Mouse (Mus musculus) stomach, embryonic 16.5 days (tissue): ENCODE results near the gene Cacna1d. TPM values are rescaled to one million over a fixed set of nuclear protein-coding genes. Genes with fewer than 3 reads are reported as not detected.

Source experiments
- ATAC-seq: fragments of 200-750 bp; cut with Nextera tagmentation; 2 replicates; pipeline ENCODE4 v1.8.0; 2017; ENCODE audit warnings: moderate number of reproducible peaks, moderate TSS enrichment; ENCODE audit not compliant: insufficient read depth, low FRiP score
- H3K27ac ChIP-seq: fragments of 300-500 bp; sonication (generic); 2 replicates; pipeline ENCODE4 v1.5.1; 2014; ENCODE audit warnings: low read length
- H3K27me3 ChIP-seq: fragments of 300-500 bp; sonication (generic); 2 replicates; pipeline ENCODE4 v1.6.1; 2014; ENCODE audit warnings: low read length, control low read depth, mixed read lengths; ENCODE audit not compliant: control insufficient read depth, insufficient read depth
- H3K36me3 ChIP-seq: fragments of 300-500 bp; sonication (generic); 2 replicates; pipeline ENCODE4 v1.6.1; 2014; ENCODE audit warnings: low read length; ENCODE audit not compliant: control insufficient read depth, insufficient read depth
- H3K4me1 ChIP-seq: fragments of 300-500 bp; sonication (generic); 2 replicates; pipeline ENCODE4 v1.6.1; 2014; ENCODE audit warnings: low read length, control low read depth, mixed read lengths; ENCODE audit not compliant: control insufficient read depth, insufficient read depth
- H3K4me2 ChIP-seq: fragments of 300-500 bp; sonication (generic); 2 replicates; pipeline ENCODE4 v1.6.1; 2014; ENCODE audit warnings: low read depth, low read length, mixed read lengths
- H3K4me3 ChIP-seq: fragments of 300-500 bp; sonication (generic); replicated peaks from 2 replicates; pipeline ENCODE4 v1.5.1; 2014; ENCODE audit warnings: mild to moderate bottlenecking, low read length
- H3K9ac ChIP-seq: fragments of 300-500 bp; sonication (generic); 2 replicates; pipeline ENCODE4 v1.6.1; 2014; ENCODE audit warnings: low read length
- H3K9me3 ChIP-seq: fragments of 300-500 bp; sonication (generic); replicated peaks from 2 replicates; pipeline ENCODE4 v1.6.1; 2016; ENCODE audit warnings: low read length, control low read depth; ENCODE audit not compliant: control insufficient read depth
- WGBS: fragments of 180-500 bp; shearing (Covaris S2); extraction: QIAGEN DNeasy Blood & Tissue Kit; methylation state at CpG from one replicate; pipeline ENCODE4 v1.1.7; 2014; 5-methylcytosine and 5-hydroxymethylcytosine counted together
- polyA plus RNA-seq: library from polyadenylated mRNA; unstranded; fragments of >200 nt; fragmentation: Nextera tagmentation; extraction: Ambion mirVana; gene quantifications from 2 replicates; pipeline ENCODE4 v1.2.1, GENCODE M21; 2015

Cacna1d gene
- polyA plus RNA-seq, 1 experiment from 2014 or later: 4.2 TPM

DNA sequence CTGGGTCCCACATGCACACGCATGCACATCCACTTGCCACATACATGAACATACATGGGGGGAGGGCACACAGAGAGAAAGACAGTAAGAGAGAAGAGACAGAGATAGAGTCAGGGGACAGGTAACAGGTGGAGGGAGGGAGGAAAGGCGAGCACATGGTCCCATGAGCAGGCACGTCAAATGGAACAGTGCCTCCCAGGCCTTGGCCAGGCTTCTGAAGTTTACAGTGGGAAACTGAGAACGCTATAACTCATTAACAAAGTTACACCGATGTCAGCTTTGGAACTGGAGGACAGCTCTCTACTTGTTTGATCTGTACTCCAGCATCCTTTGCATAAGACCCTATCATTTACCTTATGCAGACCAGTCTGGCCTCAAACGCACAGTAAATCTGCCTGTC lies 16.8 kb downstream of the Cacna1d start:
- Histone ChIP-seq H3K4me1 (peaks cover 3% of the 10 kb centered on the region; the same call in 1 of the 2 replicates), H3K36me3 (no peaks in the 10 kb centered on the region), H3K9ac (no peak overlapping the region), H3K27me3 (no peaks in the 10 kb centered on the region), H3K4me2 (no peak overlapping the region), H3K27ac (no peak overlapping the region), H3K9me3 (no peaks in the 10 kb centered on the region), H3K4me3 (no peak overlapping the region)
- no peak for ATAC-seq
- 72% methylated on average over 6 of the region's 6 CpGs for WGBS

DNA sequence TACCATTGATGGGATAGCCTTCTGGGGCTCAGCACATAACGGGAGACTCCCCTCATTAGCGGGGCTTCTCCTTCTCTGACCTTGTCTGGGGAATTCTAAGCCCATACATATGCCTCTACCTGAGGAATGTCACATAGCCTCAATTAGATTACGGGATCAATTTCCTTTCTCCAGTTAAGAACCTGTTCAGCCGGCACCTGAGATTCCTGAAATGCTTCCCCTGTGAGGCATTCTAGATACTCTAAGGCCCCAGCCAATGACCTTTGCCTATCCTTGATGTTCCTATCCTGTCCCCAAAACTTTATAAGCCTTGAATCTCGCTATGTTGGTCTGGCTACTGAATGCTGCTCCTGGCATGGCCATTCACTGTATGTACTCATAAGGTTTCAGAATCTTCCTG lies 17.6 kb downstream of the Cacna1d start:
- ATAC-seq: no peak
- WGBS: 57% methylated on average over 5 of the region's 5 CpGs
- H3K27me3 ChIP-seq: no peaks in the 10 kb centered on the region

DNA sequence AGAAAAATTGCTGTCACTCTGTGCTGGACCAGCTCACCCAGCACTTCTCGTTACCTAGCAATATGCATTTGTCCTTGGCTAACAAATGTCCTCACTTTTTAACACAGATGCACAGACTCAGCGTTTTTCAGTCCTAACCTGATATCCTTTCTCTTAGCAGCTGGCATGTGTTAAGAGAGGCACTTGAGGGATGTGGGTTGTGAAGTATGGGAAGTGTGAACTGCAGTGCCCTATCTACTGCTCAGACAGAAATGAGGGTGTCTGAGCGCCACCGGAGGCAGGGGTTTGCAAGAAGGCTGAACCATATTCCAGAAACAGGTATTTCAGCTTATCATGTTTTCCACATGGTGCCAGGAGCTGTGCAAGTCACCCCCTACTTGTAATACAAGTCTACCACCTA lies 27.9 kb downstream of the Cacna1d start:
- Histone ChIP-seq H3K9ac (no peak overlapping the region), H3K27me3 (no peaks in the 10 kb centered on the region), H3K4me3 (no peak overlapping the region), H3K27ac (no peak overlapping the region), H3K36me3 (no peaks in the 10 kb centered on the region), H3K4me1 (no peaks in the 10 kb centered on the region), H3K9me3 (no peaks in the 10 kb centered on the region), H3K4me2 (no peak overlapping the region)
- 69% methylated on average over 4 of the region's 4 CpGs for WGBS
- no peak for ATAC-seq

More for the DNA sequence above, 17.6 kb downstream of the Cacna1d start:
- H3K27ac ChIP-seq: no peak overlapping the region
- peaks cover 5% of the 10 kb centered on the region; the same call in 1 of the 2 replicates for H3K4me1 ChIP-seq
- no peaks in the 10 kb centered on the region for H3K9me3 ChIP-seq
- H3K4me3 ChIP-seq: no peak overlapping the region
- H3K9ac ChIP-seq: no peak overlapping the region
- H3K36me3 ChIP-seq: no peaks in the 10 kb centered on the region
- H3K4me2 ChIP-seq: no peak overlapping the region

DNA sequence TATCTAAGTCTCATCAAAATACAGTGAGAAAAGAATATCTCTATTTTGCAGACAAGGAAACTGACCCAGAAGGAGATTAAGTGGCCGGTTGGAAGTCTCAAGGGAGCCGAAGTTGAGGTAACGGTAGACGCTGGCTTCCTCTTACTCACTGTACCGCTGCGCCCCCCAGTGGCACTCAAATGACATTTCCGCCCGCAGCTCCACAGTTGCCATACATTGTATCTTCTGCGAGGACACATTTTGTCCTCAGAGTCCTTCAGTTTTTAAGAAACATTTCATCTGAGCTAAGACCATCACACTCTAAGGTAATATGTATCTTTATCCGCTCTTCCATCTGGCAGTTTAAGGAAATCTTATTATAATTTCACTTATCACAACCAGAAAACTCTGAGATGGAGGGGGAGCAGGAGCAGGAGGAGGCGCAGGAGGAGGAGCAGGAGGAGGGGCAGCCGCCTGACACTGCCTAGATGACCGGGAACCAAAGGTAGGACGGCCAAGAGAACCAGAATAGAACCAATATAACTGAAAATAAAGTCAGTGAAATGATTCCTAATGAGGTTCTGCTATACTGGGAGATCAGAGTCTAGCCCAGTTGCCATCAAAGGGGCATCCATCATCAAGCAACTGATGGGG lies 31.2 kb downstream of the Cacna1d start:
- H3K9ac ChIP-seq: no peak overlapping the region
- WGBS: 5% methylated on average over 14 of the region's 14 CpGs
- peaks cover 9% of the 10 kb centered on the region; the same call in 1 of the 2 replicates for H3K4me1 ChIP-seq
- H3K9me3 ChIP-seq: no peaks in the 10 kb centered on the region
- H3K27ac ChIP-seq: no peak overlapping the region
- peak overlapping the region; percentile 14; the same call in 1 of the 2 replicates for H3K4me2 ChIP-seq
- no peak for ATAC-seq
- no peaks in the 10 kb centered on the region for H3K36me3 ChIP-seq
- H3K27me3 ChIP-seq: no peaks in the 10 kb centered on the region
- H3K4me3 ChIP-seq: no peak overlapping the region

DNA sequence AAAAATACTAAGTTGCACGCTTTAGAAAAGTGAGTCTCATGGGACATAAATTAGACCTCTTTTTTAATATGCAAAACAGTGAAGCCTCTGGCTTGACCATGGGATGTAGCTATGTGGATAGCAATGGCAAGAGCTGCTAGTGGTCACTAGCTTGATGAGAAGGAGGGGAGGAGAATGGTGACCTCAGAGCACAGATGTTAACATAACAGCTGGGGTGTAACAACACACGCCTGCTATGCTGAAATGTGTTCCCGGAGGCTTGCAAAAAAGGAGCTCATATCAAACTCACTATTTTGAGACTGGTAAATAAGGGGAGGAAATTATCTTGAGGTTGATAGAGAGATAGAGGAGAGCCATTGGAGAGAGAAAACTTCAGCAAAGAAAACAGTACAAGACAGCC lies 32.4 kb downstream of the Cacna1d start:
- no peak overlapping the region for H3K9ac ChIP-seq

DNA sequence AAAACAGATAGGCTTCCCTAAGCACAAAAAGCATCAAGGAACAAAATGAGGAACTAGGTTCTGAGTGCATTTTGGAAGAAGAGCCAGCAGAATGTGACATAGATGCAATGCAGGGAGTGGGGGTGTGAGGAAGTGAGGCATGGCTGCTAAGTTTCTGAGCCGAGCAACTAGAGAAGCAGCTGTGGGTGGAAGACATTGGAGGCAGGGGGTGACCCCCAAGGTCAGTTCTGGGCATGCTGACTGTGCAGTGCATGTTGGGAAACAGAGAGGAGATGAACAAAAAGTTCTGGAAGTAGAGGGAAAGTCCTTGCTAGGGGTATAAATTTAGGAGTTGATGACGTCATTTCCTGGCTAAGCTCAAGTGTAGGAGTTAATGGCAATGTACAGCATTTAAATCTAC lies 33.4 kb downstream of the Cacna1d start:
- WGBS: 41% methylated on average over 2 of the region's 2 CpGs
- no peak for ATAC-seq
- no peak overlapping the region for H3K27ac ChIP-seq
- H3K27me3 ChIP-seq: no peaks in the 10 kb centered on the region
- H3K9ac ChIP-seq: no peak overlapping the region
- H3K36me3 ChIP-seq: no peaks in the 10 kb centered on the region
- H3K4me3 ChIP-seq: no peak overlapping the region
- no peaks in the 10 kb centered on the region for H3K9me3 ChIP-seq
- H3K4me1 ChIP-seq: peaks cover 9% of the 10 kb centered on the region; the same call in 1 of the 2 replicates
- H3K4me2 ChIP-seq: no peak overlapping the region

More for the DNA sequence above, 32.4 kb downstream of the Cacna1d start:
- Histone ChIP-seq H3K27me3 (no peaks in the 10 kb centered on the region), H3K4me2 (no peak overlapping the region), H3K36me3 (no peaks in the 10 kb centered on the region), H3K4me1 (peaks cover 9% of the 10 kb centered on the region; the same call in 1 of the 2 replicates), H3K9me3 (no peaks in the 10 kb centered on the region), H3K27ac (no peak overlapping the region), H3K4me3 (no peak overlapping the region)
- 64% methylated on average over 3 of the region's 3 CpGs for WGBS
- ATAC-seq: no peak

DNA sequence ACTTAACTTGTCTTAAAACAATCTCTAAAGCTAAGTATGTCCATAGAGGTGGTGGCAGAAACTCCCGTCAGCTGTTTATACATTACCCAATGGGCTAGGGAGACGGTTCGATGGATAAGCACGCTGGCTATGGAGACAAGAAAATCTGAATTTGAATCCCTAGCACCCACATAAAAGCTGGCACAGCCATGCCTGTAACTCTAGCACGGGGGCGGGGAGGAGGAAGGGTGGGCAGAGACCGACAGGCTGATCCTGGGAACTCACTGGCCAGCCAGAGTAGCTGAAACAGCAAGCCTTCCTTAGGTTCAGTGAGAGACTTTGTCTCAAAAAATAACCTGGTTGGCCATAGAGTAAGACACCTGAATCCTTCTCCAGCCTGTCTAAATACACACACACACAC lies 33.8 kb downstream of the Cacna1d start:
- no peaks in the 10 kb centered on the region for H3K9me3 ChIP-seq
- ATAC-seq: no peak
- no peaks in the 10 kb centered on the region for H3K36me3 ChIP-seq
- H3K4me2 ChIP-seq: no peak overlapping the region
- H3K4me3 ChIP-seq: no peak overlapping the region
- 62% methylated on average over 7 of the region's 7 CpGs for WGBS
- no peaks in the 10 kb centered on the region for H3K27me3 ChIP-seq
- peaks cover 9% of the 10 kb centered on the region; the same call in 1 of the 2 replicates for H3K4me1 ChIP-seq
- no peak overlapping the region for H3K27ac ChIP-seq
- no peak overlapping the region for H3K9ac ChIP-seq

DNA sequence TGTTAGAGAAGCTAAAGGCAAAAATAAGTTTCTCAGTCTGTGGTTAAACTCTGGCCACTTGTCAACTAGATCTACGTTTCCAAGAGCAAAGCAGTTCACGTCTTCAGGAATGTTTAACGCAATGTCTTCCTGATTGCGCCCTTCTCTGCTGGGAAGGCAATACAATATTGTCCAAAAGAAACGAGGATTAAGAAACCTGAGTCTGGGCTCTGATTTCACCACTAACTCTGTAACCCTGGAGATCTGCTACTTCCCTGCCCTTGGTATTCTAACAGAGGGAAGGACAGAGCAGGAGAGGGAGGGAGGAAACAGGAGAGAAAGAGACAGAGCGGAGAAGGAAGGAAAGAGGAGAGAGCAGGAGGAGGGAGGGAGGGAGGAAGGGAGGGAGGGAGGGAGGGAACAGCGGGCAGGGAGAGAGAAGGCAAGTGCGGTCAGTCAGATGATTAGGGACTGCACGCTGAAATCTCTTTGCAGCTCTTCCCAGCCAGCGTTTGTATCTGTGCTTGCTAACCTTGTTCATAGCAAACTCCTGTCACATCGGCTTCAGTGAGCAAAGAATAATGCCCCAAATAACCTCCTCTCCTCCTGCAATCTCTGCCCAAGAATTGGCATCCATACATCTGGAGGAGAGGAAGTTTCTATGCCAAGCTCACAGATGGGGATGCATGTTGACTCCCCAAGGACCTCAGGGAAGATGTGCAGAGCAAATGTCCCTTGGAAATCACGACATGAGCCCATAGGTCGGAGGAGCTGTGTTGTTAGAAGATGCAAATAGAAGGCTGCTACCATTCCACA lies 35.3 kb downstream of the Cacna1d start:
- no peak for ATAC-seq
- H3K36me3 ChIP-seq: no peaks in the 10 kb centered on the region
- no peaks in the 10 kb centered on the region for H3K9me3 ChIP-seq
- no peak overlapping the region for H3K4me3 ChIP-seq
- peak overlapping the region; percentile 31 for H3K4me2 ChIP-seq
- WGBS: 18% methylated on average over 13 of the region's 13 CpGs
- peak overlapping the region; percentile 21; the same call in 1 of the 2 replicates for H3K9ac ChIP-seq
- peaks cover 9% of the 10 kb centered on the region; the same call in 1 of the 2 replicates for H3K4me1 ChIP-seq
- no peaks in the 10 kb centered on the region for H3K27me3 ChIP-seq
- H3K27ac ChIP-seq: no peak overlapping the region

DNA sequence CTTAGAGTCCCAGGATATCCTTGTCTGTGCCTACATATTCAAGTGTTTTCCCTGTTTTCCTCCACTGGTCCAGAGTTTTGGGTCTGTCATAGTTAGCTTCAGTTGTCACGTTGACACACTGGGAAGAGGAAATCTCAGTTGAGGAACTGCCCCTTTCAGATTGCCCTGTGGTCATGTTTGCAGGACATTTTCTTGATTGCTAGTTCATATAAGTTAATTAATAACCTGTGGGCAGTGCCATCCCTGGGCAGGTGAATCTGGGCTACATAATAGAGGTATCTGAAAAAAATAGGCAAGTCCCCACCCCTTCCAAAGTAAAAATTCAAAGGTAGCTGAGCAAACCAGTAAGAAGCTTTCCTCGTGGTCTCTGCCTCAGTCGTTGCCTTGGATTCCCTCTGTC lies 51.3 kb downstream of the Cacna1d start:
- no peaks in the 10 kb centered on the region for H3K4me1 ChIP-seq
- WGBS: 63% methylated on average over 3 of the region's 3 CpGs
- H3K9me3 ChIP-seq: no peaks in the 10 kb centered on the region
- no peak overlapping the region for H3K27ac ChIP-seq
- H3K4me3 ChIP-seq: no peak overlapping the region
- no peak for ATAC-seq
- no peak overlapping the region for H3K9ac ChIP-seq
- no peaks in the 10 kb centered on the region for H3K27me3 ChIP-seq
- no peak overlapping the region for H3K4me2 ChIP-seq
- H3K36me3 ChIP-seq: no peaks in the 10 kb centered on the region
